Mouse (Mus musculus): ENCODE measurements at regions not wholly inside any gene's neighbourhood (a gene's known extent, or its start where the extent isn't known, plus 50 kb on each side); places are given as distances from the start of the nearest gene placed in this dataset.

DNA sequence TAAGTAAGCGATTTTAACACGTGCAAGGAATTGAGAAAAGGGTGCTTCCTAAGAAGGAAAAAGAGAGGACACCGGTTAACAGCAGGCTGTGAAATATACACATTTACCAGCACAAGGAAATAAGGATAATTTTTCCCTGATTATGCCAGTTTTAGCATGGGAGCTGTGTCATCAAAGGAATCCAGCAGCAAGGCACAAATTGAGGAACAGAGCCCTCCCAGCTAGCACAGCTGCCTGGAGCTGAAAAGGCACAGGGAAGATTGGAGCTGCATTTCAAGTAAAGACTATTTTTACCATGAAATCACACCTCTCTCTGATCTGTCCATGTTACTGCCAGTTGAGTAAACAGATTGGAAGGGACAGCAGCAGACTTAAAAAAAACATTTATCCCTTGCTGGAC lies 558.7 kb downstream of the Sqor start:
- TF ChIP-seq CHD1 (IDR thresholded peaks at IDR 0.05; ENCODE audit: low read depth, low read length) (no peak), TCF12 (IDR thresholded peaks at IDR 0.05; ENCODE audit: low read depth, low read length) (no peak), CHD2 (IDR thresholded peaks at IDR 0.05; ENCODE audit: low read length) (no peak)
